Mouse (Mus musculus) retina, adult 2 months (tissue): Measurements from ENCODE around the gene Sap30l.
"Not testable (repeated sequence)": the region's sequence is repeated elsewhere in the genome, so short reads cannot be mapped to it uniquely, and the experiment has no call there.

ENCODE experiments used
- DNase-seq: peaks from one replicate; pipeline ENCODE4 v3.0.0-alpha.2; 2012; ENCODE audit warnings: low read depth, low spot score

Sap30l gene

GRCm38 (mm10) chr11:57800266-57800951, 1.0 kb upstream of the Sap30l start:
- no peak for DNase-seq

GRCm38 (mm10) chr11:57801766-57802510, 501 bp downstream of the Sap30l start:
- no peak for DNase-seq

DNA sequence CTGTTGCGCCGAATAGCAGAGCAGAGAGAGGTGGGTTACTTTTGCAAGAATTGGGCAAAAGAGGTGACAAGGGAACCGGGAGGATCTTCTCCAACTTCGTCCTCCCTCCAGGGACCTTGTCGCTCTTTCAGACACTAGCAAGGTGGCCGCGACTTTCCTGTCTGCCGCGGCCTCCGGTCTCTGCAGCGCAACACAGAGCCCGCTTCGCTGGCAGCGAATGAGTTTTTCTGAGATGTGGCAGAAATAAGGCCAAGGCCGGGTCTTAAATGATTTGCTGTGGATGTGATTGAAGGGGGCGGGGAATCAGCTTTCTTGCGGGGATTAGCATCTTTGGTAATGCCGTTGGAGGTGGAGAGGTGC, 1.1 kb downstream of the Sap30l start:
- DNase-seq: no peak

GRCm38 (mm10) chr11:57805047-57805446, 3.6 kb downstream of the Sap30l start:
- DNase-seq: no peak

DNA sequence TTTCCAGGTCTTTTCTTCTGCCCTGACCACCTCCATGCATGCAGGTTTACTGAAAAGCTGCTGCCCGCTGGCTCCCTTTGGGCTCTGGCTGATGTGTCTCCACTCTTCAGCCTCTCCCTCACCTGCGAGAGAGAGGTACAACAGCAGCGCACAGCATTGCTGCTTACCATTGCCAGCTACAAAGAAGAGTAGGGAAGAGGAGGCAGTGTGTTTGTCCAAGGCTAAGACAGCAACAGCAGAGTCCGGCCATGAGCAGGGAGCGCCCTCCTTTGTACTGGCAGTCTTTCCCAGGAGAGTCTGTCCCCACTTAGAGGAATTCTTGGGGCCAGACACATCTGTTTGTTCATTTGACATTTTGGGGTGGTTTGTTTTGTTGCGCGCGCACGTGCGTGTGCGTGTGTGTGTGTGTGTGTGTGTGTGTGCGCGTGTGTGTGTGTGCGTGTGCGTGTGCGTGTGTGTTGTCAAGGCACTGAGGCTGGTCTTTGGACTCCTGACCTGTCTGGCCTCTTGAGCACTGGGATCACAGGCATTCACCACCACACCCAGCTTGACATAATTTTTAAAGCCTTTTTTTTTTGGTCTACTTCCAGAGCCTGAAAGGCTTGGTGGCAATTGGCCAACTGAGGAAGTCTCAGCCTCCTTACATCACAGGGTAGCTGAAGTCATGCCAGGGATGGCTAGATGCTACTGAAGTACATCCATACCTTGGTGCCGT, 7.7 kb downstream of the Sap30l start:
- no peak for DNase-seq

DNA sequence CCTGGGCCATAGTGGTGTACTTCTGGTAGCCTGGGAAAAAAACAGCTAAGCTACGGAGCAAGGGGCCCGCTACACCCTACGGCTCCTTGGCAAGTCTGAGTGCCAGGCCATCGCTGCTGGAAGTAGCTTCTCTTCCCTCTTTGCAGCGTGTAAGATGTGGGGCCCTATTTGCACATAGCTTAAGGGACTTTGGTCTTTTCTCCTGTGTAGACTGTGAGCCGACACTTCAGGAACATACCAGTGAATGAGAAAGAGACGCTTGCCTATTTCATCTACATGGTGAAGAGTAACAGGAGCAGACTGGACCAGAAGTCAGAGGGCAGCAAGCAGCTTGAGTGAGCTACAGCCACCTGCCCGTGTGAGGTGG, 8.3 kb downstream of the Sap30l start:
- DNase-seq: no peak

DNA sequence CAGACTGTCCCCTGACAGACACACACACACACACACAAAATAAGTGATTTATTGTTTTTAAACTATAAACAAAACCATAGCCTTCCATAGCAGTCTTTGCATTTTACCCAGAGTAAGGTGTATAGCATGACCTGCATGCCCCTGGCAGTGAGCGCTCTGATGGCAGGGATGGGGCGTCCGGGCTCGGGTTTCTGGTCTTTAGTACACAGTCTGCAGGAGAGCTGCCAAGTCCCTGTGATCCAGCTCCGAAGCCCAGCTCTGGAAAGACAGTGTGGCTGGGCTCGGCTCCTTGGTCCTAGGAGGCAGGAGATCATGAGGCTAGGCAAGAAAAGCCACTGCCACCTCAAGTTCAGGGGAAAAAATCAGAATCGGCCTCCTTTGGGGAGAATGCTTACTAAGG, 9.6 kb downstream of the Sap30l start:
- no peak for DNase-seq

GRCm38 (mm10) chr11:57812212-57812611, 10.8 kb downstream of the Sap30l start:
- no peak for DNase-seq

GRCm38 (mm10) chr11:57813641-57814040, 12.2 kb downstream of the Sap30l start:
- DNase-seq: no peak

DNA sequence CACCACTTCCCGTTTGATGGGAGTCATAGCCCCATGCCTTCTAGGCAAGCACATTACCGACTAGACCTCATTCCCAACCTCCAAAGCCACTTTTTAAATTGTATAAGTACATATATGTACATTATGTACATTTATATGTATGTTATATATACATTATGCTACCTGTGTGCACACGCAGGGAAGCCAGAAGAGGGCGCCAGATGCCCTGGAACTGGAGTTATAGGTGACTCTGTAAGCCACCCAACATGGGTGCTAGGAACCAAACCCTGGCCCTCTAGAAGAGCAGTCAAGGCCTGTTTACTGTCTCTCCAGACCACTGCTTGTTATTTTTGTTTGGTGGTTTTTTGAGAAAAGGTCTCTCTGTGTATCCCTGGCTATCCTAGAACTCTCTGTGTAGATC, 16.8 kb downstream of the Sap30l start:
- no peak for DNase-seq

GRCm38 (mm10) chr11:57819999-57820581, 18.7 kb downstream of the Sap30l start:
- DNase-seq: no peak

DNA sequence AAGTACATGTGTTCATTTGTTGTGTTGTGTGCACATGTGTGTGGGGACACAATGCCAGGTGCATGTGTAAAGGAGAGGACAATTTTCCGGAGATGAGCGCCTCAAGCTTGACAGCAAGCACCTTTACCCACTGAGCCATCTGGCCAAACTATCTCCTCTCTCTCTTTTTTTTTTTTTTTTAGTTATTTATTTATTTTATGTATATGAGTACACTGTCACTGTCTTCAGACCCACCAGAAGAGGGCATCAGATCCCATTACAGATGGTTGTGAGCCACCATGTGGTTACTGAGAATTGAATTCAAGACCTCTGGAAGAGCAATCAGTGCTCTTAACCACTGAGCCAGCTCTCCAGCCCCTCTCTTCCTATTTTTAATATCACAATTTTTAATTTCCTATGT, 21.7 kb downstream of the Sap30l start:
- not testable (repeated sequence) for DNase-seq

DNA sequence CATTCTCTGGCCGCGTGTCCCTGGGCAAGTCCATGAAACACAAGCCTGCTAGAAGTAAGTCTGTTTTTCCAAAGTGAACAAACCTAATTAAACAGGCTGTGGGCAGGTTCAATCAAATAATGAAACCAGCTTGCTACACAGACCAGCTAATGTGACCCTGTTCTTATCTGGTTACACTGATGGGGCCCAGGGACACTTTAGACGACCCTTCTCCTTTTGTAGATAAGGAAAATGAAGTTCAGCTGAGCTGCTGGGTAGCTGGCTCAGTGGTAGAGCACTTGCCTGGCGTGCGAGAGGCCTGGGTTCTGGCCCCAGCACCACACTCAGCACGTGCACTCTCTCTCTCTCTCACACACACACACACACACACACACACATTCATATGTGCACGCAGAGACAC, 22.3 kb downstream of the Sap30l start:
- DNase-seq: no peak

GRCm38 (mm10) chr11:57825234-57825633, 23.8 kb downstream of the Sap30l start:
- DNase-seq: not testable (repeated sequence)

- DNase-seq: no peak
Measured at GRCm38 (mm10) chr11:57827048-57827914, 25.8 kb downstream of the Sap30l start.

GRCm38 (mm10) chr11:57827915-57828545, 26.6 kb downstream of the Sap30l start:
- DNase-seq: no peak

DNA sequence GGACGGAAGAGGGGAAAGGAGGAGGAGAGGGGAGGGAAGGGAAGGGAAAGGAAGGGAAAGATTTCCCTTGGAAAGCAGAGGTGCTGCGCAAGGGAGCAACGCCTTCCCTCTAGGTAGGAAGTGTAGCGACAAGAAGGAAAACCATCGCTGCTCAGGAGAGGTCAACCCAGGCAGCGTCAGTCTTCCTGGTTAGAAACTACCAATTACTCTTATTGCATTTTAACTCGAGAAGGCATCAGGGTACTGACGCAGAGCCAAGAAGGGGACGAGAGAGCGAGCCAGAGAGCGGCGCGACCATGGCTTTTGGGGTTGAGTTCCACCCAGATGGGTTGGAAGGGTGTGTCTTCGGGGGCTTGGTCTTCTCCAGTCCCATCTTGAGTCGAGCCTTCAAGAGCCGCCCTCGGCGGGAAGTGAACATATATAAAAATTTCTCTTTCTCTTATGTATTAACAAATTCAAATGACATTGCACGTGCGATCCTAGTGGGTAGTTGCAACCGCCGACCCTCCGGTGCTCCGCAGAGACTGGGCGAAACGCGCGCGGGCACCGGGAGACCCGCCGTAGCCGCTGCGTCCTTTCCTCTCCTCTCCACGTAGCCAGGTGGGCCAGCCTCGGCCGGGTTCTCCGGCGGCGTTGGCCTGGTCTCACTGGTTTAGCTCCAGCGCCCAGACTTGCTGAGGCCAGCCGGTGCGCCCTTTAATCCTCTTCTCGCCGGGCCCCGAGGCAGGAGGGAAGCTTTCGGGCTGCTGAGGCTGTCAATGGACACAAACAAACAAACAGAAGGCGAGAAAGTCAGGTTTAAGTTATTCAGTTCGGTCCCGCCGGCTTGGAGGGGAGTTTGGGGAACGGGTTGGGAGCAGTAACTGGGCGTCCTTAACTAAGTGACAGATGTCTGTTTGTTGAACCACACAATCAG, 27.8 kb downstream of the Sap30l start:
- DNase-seq: no peak

DNA sequence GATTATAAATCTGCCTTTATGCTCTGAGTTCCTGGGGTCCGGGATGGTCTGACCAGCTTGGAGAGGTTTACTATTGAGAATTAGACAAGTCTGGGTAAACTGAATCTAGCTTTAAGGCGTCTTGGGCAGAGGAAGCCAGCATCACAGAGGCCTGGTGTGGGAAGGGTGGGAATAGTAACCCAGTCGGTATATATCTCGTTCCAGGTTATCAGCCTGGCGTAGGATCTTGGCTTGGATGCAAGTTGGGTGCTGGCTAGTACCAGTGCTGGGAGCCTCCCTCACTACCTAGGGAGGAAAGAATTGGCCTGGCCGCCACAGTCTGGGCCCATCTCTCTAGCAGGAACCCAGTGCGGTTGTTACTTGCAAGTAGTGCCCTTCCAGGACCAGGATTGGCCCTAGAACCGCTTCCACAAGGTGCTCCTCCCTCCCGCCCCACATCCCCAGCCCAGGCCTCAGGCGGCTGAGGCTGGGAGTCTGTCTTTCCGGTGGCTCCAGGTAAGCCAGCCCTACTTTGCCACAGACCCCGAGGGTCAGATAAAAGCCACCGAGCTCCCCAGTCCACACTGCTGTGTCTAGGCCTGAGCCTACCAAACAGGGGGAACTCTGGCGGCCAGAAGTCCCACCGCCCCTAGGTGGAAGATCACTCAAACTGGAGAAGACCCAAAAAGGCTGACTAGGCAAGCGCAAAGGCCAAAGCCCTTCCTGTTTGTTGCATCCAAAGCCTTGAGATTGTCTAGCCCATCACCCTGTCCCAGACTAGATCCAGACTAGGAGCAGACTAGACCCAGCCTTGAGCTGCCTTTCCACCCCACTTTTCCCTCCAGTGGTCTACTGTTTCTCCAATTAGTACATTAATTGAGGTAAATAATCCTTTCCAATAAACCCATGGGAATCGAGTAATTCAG, 28.7 kb downstream of the Sap30l start:
- no peak for DNase-seq

DNA sequence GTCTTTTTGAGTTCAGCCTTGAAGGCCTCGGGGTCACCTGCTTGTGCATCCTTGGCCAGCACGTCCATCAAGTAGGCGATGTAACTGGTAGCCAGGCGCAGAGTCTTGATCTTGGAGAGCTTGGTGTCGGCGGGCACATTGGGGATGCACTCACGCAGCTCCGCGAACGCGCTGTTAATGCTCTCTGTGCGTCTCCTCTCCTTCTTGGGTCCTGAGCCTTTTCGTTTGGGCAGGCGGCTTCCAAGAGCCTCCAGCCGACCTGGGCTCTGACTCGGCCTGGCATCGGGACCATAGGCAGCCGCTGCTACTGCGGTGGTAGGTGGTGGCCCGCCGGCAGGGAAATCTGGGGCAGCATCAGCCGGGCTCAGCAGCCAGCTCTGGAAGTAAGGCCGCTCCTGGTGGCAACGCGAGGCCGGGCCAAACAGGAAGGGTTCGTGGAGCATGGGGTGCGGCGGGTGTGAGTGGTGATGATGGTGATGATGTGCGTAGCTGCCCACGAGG, 29.9 kb downstream of the Sap30l start:
- DNase-seq: no peak
